Mouse (Mus musculus) layer of hippocampus, postnatal 25 days (tissue): ENCODE measurements around the gene Tpx2. TPM values are rescaled to one million over a fixed set of nuclear protein-coding genes. Genes with fewer than 3 reads are reported as not detected.

Experiments
- DNase-seq, 2 experiments: peaks; one replicate each; pipeline ENCODE4 v3.0.0; 2022; ENCODE audit warnings: mixed read lengths in 2 of 2, low spot score in 1 of 2; ENCODE audit errors: extremely low spot score in 1 of 2
- total RNA-seq, 2 experiments: library from RNA; stranded (reverse); gene quantifications; 2 replicates each; pipeline ENCODE4 v1.2.3; 2021

The Tpx2 gene
- total RNA-seq, 2 experiments from 2014 or later = 1.5 to 2.6 TPM

- DNase-seq = no peak
Measured at GRCm38 (mm10) chr2:152911432-152911831, 63.7 kb downstream of the Tpx2 start.

GRCm38 (mm10) chr2:152913471-152913870 is 65.7 kb downstream of the Tpx2 start:
- DNase-seq = no peak

- peak; percentile 84 to 87 for DNase-seq
Measured at GRCm38 (mm10) chr2:152914310-152915120, 66.8 kb downstream of the Tpx2 start.

- DNase-seq = no peak
Measured at GRCm38 (mm10) chr2:152915453-152915852, 67.7 kb downstream of the Tpx2 start.

GRCm38 (mm10) chr2:152916111-152916510 is 68.3 kb downstream of the Tpx2 start:
- DNase-seq = no peak

- DNase-seq = no peak
Measured at GRCm38 (mm10) chr2:152917671-152918070, 69.9 kb downstream of the Tpx2 start.

GRCm38 (mm10) chr2:152922376-152922775 is 74.6 kb downstream of the Tpx2 start:
- DNase-seq = no peak

GRCm38 (mm10) chr2:152923621-152924020 is 75.9 kb downstream of the Tpx2 start:
- DNase-seq = no peak

GRCm38 (mm10) chr2:152924128-152924527 is 76.4 kb downstream of the Tpx2 start:
- DNase-seq = no peak

GRCm38 (mm10) chr2:152924543-152924942 is 76.8 kb downstream of the Tpx2 start:
- DNase-seq = no peak

- DNase-seq = no peak
Measured at GRCm38 (mm10) chr2:152925189-152925872, 77.6 kb downstream of the Tpx2 start.

GRCm38 (mm10) chr2:152926896-152927295 is 79.1 kb downstream of the Tpx2 start:
- DNase-seq = no peak

- no peak for DNase-seq
Measured at GRCm38 (mm10) chr2:152927371-152927770, 79.6 kb downstream of the Tpx2 start.

- no peak for DNase-seq
Measured at GRCm38 (mm10) chr2:152928219-152928987, 80.6 kb downstream of the Tpx2 start.

- no peak for DNase-seq
Measured at GRCm38 (mm10) chr2:152928988-152929370, 81.2 kb downstream of the Tpx2 start.

GRCm38 (mm10) chr2:152930276-152930675 is 82.5 kb downstream of the Tpx2 start:
- DNase-seq = no peak

GRCm38 (mm10) chr2:152931456-152932160 is 83.8 kb downstream of the Tpx2 start:
- no peak for DNase-seq

- no peak for DNase-seq
Measured at GRCm38 (mm10) chr2:152933048-152933447, 85.3 kb downstream of the Tpx2 start, which contains the start of gene Foxs1. TSS of gene Foxs1 (minus strand) at chr2:152933208.

GRCm38 (mm10) chr2:152933614-152934013 is 85.8 kb downstream of the Tpx2 start:
- peak in 1 of 2 experiments; percentile 58 for DNase-seq

- DNase-seq = peak in 1 of 2 experiments; percentile 76
Measured at GRCm38 (mm10) chr2:152939846-152940245, 92.1 kb downstream of the Tpx2 start.
